Mouse (Mus musculus) liver, adult 2 months (tissue): Measurements from ENCODE around the gene Fzr1.

Experiments
- CTCF ChIP-seq: fragments of 200-500 bp; IDR thresholded peaks from 2 replicates; pipeline ENCODE4 v1.5.1; 2011; ENCODE audit warnings: low read depth, low read length, control low read depth
- POLR2A ChIP-seq: fragments of 200-500 bp; IDR thresholded peaks from 2 replicates; pipeline ENCODE4 v1.6.1; 2011; ENCODE audit warnings: low read length, control low read depth; ENCODE audit not compliant: insufficient read depth; ENCODE audit errors: extremely low read depth

DNA sequence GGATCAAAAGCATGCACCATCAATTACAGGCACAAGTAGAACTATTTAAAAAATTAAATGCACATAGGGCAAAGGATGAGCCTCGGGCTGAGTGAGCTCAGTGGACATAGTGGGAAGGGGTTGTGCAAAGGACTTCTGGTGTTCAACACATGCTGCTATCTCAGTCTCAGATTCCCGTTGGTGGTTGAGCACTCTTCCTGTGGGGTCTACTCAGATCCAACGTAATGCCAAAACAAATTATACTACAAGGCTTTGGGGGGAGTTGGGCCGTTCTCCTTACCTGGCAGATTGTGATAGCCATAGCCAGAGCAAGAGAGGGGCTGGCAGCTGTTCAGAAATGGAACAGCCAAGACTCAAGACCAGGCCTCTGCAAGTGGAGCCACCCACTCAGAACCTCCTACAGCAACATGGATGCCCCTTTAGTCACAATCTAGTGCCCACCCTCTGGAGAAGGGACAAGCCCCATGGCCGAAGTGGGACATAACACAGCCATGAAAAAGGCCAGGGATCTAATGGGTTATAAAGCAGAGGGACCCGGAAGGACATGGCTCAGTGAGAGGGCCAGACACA lies 1.6 kb upstream of the Fzr1 start:
- no peak for TF ChIP-seq CTCF
- TF ChIP-seq POLR2A, result no peak
